Mouse (Mus musculus) megakaryocyte, embryonic 14.5 days (primary cell): ENCODE measurements around the gene Cabp2.

Experiments
- FLI1 ChIP-seq: IDR thresholded peaks from 2 replicates; pipeline ENCODE4 v1.6.1; 2012; ENCODE audit warnings: low read length, inconsistent platforms, mixed read lengths
- GATA1 ChIP-seq: IDR thresholded peaks from 3 replicates; pipeline ENCODE4 v1.6.1; 2012; ENCODE audit warnings: mixed read lengths, low read length, inconsistent platforms, borderline replicate concordance

DNA sequence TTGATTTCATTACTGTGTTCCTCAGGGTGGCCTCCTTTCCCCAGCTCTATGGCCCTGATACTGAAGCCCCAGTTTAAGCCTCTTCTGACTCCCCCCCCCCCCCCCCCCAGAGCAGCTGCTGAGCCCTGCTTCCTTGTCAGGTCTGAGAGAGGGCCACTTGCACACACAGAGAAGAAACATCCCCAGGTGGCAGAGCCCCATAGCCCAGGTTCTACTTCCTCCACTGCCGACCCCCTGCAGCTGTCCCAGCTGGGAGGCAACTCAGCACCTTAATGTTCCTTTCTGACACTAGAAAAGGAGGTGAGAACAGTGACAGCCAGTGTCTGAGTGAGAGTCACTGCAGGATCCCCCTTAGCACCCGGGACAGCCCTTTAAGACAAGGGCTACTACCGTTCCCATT, 22.4 kb downstream of the Cabp2 start:
- TF ChIP-seq GATA1 (no peak), FLI1 (no peak)
